Mouse (Mus musculus) liver, embryonic 15.5 days (tissue): ENCODE data around the gene Pih1d1. TPM values are rescaled to one million over a fixed set of nuclear protein-coding genes. Genes with fewer than 3 reads are reported as not detected.

Source experiments
- ATAC-seq: fragments of 200-750 bp; cut with Nextera tagmentation; 2 replicates; pipeline ENCODE4 v1.8.0; 2017; ENCODE audit warnings: moderate number of reproducible peaks, mild to moderate bottlenecking, moderate library complexity; ENCODE audit not compliant: insufficient read depth
- H3K27ac ChIP-seq: fragments of 300-500 bp; sonication (generic); replicated peaks from 2 replicates; pipeline ENCODE4 v1.5.1; 2015; ENCODE audit warnings: mild to moderate bottlenecking, inconsistent platforms
- H3K27me3 ChIP-seq: fragments of 300-500 bp; sonication (generic); 2 replicates; pipeline ENCODE4 v1.6.1; 2015; ENCODE audit warnings: mild to moderate bottlenecking, inconsistent platforms
- H3K36me3 ChIP-seq: fragments of 300-500 bp; sonication (generic); replicated peaks from 2 replicates; pipeline ENCODE4 v1.6.1; 2015; ENCODE audit warnings: moderate library complexity, mild to moderate bottlenecking, inconsistent platforms
- H3K4me1 ChIP-seq: fragments of 300-500 bp; sonication (generic); replicated peaks from 2 replicates; pipeline ENCODE4 v1.6.1; 2015; ENCODE audit warnings: inconsistent platforms
- H3K4me2 ChIP-seq: fragments of 300-500 bp; sonication (generic); 2 replicates; pipeline ENCODE4 v1.6.1; 2015; ENCODE audit warnings: moderate library complexity, mild to moderate bottlenecking, inconsistent platforms
- H3K4me3 ChIP-seq: fragments of 300-500 bp; sonication (generic); replicated peaks from 2 replicates; pipeline ENCODE4 v1.5.1; 2015; ENCODE audit warnings: mild to moderate bottlenecking, inconsistent platforms
- H3K9ac ChIP-seq: fragments of 300-500 bp; sonication (generic); 2 replicates; pipeline ENCODE4 v1.6.1; 2015; ENCODE audit warnings: moderate library complexity, mild to moderate bottlenecking, inconsistent platforms
- H3K9me3 ChIP-seq: fragments of 300-500 bp; sonication (generic); replicated peaks from 2 replicates; pipeline ENCODE4 v1.6.1; 2016; ENCODE audit warnings: inconsistent platforms
- WGBS: fragments of 180-500 bp; shearing (Covaris S2); methylation state at CpG from one replicate; pipeline ENCODE4 v1.1.7; 2015; ENCODE audit warnings: mixed read lengths; ENCODE audit not compliant: insufficient replicate concordance; 5-methylcytosine and 5-hydroxymethylcytosine counted together
- microRNA counts: library from miRNA; unstranded; fragments of <30 nt; microRNA quantifications from one replicate; lab custom pipeline; 2016
- microRNA-seq: library from miRNA; unstranded; fragments of <30 nt; microRNA quantifications from one replicate; pipeline ENCODE4, GENCODE M21; 2016
- polyA plus RNA-seq: library from polyadenylated mRNA; unstranded; fragments of >200 nt; fragmentation: Nextera tagmentation; extraction: Ambion mirVana; gene quantifications from 2 replicates; pipeline ENCODE4 v1.2.1, GENCODE M21; 2015

The Pih1d1 gene
- polyA plus RNA-seq, 1 experiment from 2014 or later, result 42.2 TPM

DNA sequence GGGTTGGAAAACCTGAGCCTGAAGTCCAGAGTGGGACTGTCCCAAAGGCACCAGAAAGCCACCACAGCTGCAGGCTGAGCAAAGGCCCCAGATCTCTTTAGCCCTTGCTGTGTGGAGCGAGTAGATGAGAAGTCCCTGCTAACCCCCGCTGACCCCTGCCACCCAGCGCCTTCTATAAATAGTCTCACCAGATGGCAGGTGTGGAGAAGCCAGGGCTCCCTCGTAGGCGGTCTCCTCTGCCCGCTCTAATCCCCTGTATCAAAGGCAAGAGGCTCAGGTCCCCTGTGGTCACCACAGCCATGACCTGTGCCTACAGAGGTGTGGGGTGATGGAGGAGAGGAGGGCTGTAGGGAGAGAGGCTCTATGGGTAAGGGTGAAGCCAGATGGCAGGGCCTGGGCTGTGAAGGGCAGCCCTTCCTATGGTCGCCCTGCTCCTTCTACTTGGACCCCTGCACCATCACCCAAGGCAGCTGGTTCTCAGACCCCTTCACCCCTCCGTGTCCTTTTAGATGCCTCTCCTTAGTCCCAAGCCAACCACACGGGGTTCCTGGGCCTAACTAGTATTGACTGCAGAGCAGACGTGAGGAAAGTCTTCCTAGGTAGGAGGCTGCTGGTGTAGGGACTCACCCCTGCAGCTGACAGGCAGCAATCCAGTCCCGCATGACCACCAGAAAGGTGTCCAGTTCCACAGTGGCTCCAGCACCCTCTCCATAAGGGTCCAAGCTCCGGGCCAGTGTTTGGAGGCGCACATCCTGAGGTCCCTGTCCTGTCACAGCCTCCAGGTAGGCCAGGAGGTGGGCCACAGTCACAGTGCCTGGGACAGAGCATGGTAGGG is 41.5 kb downstream of the Pih1d1 start:
- ATAC-seq, result no peak
- Histone ChIP-seq H3K27ac (no peak overlapping the region), H3K4me2 (no peak overlapping the region), H3K4me3 (no peak overlapping the region), H3K27me3 (peaks cover 69% of the 10 kb centered on the region), H3K9me3 (no peaks in the 10 kb centered on the region), H3K9ac (no peak overlapping the region), H3K36me3 (no peaks in the 10 kb centered on the region), H3K4me1 (no peaks in the 10 kb centered on the region)
- 52% methylated on average over 13 of the region's 13 CpGs for WGBS

DNA sequence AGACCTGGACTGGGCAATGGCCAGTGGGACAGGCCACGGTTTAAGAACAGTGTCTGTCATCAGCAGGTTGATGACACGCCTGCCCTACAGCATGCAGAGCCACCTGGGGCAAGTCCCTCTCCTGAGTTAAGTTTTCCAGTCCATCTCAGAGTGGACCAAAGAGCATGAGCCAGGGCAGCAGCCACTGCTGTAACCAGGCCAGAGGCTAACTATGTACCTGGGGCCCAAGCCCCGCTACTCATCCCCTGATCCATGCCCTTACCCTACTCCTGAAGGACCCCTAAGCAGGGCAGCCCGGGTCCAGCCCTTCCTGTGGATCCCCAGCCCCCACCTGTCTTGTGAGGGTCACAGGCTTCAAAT is 42.1 kb downstream of the Pih1d1 start:
- ATAC-seq, result no peak
- no peaks in the 10 kb centered on the region for H3K9me3 ChIP-seq
- H3K4me1 ChIP-seq, result no peaks in the 10 kb centered on the region
- H3K9ac ChIP-seq, result no peak overlapping the region
- H3K36me3 ChIP-seq, result no peaks in the 10 kb centered on the region
- no peak overlapping the region for H3K4me3 ChIP-seq
- peaks cover 64% of the 10 kb centered on the region for H3K27me3 ChIP-seq
- H3K27ac ChIP-seq, result no peak overlapping the region
- WGBS, result 58% methylated on average over 4 of the region's 4 CpGs
- no peak overlapping the region for H3K4me2 ChIP-seq

GRCm38 (mm10) chr7:45196994-45197393 is 42.9 kb downstream of the Pih1d1 start:
- Histone ChIP-seq H3K36me3 (no peaks in the 10 kb centered on the region), H3K4me1 (no peaks in the 10 kb centered on the region), H3K4me3 (no peak overlapping the region), H3K27me3 (peaks cover 56% of the 10 kb centered on the region), H3K4me2 (no peak overlapping the region), H3K9ac (no peak overlapping the region), H3K9me3 (no peaks in the 10 kb centered on the region), H3K27ac (no peak overlapping the region)
- 41% methylated on average over 5 of the region's 5 CpGs for WGBS
- no peak for ATAC-seq

- H3K36me3 ChIP-seq, result no peaks in the 10 kb centered on the region
- H3K9ac ChIP-seq, result no peak overlapping the region
- no peaks in the 10 kb centered on the region for H3K4me1 ChIP-seq
- no peak for ATAC-seq
- H3K27me3 ChIP-seq, result peaks cover 50% of the 10 kb centered on the region
- H3K4me2 ChIP-seq, result no peak overlapping the region
- WGBS, result 8% methylated on average over 5 of the region's 5 CpGs
- H3K27ac ChIP-seq, result no peak overlapping the region
- H3K9me3 ChIP-seq, result no peaks in the 10 kb centered on the region
- H3K4me3 ChIP-seq, result no peak overlapping the region
Measured at GRCm38 (mm10) chr7:45198435-45198834, 44.3 kb downstream of the Pih1d1 start.

DNA sequence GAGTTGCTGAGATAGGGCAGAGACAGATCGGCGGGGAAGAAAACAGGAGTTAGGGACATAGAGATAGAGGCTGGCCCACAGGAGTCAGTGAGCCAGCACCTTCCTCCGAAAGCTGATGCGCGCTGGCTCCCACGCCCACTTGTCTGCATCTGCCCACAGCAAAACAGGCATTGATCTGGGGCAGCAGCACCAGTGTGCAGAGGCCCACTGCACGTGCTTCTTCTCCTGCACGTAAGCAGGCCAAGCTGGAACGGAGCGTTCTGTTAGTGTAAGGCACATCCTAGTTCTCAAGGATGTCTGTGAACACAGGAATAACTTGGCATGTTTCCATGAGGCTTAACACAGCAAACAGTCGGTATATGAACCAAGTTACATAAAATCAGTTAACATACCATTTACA is 44.9 kb downstream of the Pih1d1 start:
- Histone ChIP-seq H3K27ac (no peak overlapping the region), H3K9me3 (no peaks in the 10 kb centered on the region), H3K27me3 (peaks cover 45% of the 10 kb centered on the region), H3K9ac (no peak overlapping the region), H3K36me3 (no peaks in the 10 kb centered on the region), H3K4me3 (no peak overlapping the region), H3K4me2 (no peak overlapping the region), H3K4me1 (no peaks in the 10 kb centered on the region)
- ATAC-seq, result no peak
- 68% methylated on average over 11 of the region's 11 CpGs for WGBS

DNA sequence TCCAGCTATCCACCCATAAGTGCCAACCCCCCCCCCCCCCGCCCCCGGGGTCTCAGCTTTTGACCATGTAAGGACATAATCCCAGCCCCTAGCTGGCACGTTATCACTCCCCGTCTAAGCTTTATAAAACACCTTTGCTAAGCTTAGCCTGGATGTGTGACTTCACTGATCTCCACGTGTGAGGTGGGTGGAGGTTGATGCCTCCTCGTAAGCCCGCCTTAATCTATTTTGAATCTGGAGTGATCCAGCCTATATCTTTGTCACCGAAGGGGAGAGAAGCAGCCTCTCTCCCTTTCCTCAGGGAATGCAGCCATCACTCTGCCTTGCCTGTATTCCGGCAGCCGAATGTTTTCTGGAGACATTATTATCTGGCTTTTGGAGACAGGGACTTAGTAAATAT is 48.6 kb downstream of the Pih1d1 start:
- Histone ChIP-seq H3K4me1 (peaks cover 13% of the 10 kb centered on the region), H3K27ac (no peak overlapping the region), H3K4me2 (no peak overlapping the region), H3K27me3 (peaks cover 21% of the 10 kb centered on the region), H3K36me3 (no peaks in the 10 kb centered on the region), H3K9me3 (no peaks in the 10 kb centered on the region), H3K4me3 (no peak overlapping the region), H3K9ac (no peak overlapping the region)
- no peak for ATAC-seq
- WGBS, result 51% methylated on average over 10 of the region's 10 CpGs

DNA sequence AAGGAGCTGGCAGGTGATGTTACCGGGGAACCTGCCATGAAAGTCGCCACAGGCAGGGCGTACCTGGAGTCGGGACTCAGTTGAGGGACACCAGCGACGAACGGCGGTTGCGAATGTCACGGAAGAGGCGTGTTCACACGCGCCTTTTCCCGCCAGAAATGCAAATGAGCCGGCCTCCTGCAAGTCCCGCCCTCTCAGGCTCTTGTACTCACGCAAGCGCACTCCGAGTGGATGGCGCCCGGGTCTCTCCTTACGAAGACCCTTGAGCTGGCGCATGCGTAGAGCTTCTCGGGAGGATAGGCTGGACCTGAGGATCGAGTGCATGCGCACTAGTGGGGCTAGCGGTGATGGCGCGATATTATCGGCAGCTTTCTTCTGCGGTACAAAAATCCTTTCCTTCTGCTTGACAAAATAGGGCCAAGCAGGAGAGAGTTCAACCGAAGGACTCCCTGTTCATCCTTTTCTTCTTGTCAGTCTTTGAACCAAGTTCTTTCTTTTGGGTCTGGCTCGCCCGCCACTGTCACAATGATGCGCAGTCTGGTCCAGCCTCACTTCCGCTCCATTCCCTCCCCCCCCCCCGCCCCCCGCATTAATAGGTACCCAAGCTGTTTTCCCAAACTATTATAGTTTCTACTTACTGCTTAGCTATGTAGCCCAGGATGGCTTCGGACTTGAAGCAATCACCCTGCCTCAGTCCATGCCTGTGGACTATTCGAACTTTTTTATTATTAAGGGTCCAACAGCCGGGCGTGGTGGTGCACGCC is 50.5 kb downstream of the Pih1d1 start, which contains the start of gene Ccdc155:
Gene Ccdc155, minus strand, starts transcription at position 513 of the 764 bp plus-strand sequence.
- no peaks in the 10 kb centered on the region for H3K9me3 ChIP-seq

DNA sequence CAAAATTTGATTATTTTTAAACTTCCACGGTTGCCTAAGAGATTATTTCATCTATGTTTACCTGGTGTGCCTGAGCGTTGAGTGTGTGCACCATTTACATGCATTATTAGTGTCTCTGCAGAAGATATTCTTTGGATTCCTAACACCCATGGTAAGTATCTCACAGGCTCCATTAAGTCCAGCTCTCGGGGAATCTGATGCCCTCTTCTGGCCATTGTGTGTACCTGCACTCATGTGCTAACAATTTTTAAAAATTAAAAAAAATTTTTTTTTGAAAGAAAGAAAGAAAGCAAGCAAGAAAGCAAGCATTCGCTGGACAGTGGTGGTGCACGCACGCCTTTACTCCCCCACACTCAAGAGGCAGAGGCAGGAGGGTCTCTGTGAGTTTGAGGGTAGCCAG is 54.2 kb downstream of the Pih1d1 start:
- no peak overlapping the region for H3K4me2 ChIP-seq
- H3K9me3 ChIP-seq, result no peaks in the 10 kb centered on the region
- H3K27ac ChIP-seq, result no peak overlapping the region
- ATAC-seq, result no peak
- H3K36me3 ChIP-seq, result no peaks in the 10 kb centered on the region
- H3K4me1 ChIP-seq, result peaks cover 33% of the 10 kb centered on the region
- H3K9ac ChIP-seq, result no peak overlapping the region
- peaks cover 26% of the 10 kb centered on the region for H3K27me3 ChIP-seq
- H3K4me3 ChIP-seq, result no peak overlapping the region
- 62% methylated on average over 6 of the region's 6 CpGs for WGBS

More for the DNA sequence above, 50.5 kb downstream of the Pih1d1 start, which contains the start of gene Ccdc155:
- ATAC-seq, result peak; percentile 84
- Histone ChIP-seq H3K4me1 (peaks cover 13% of the 10 kb centered on the region), H3K4me3 (peak within 1 kb of the TSS; percentile 55), H3K9ac (0 out of 2 replicates have a peak within 1 kb of the TSS, but pooled peaks have one; percentile 21), H3K27ac (no peak within 1 kb of the TSS), H3K27me3 (peaks cover 12% of the 10 kb centered on the region), H3K4me2 (peak within 1 kb of the TSS; percentile 80), H3K36me3 (no peaks in the 10 kb centered on the region)
- WGBS, result 5% methylated on average over 44 of the region's 44 CpGs

MicroRNAs encoded within 50 kb of the gene (microRNA counts, 519-probe panel; counts per million panel counts)
- 2,730 counts per million, percentile 53 among the panel's probes with 10 or more counts for microRNA mmu-miR-150 (lab: Ali Mortazavi, UCI)

Small RNA genes within 50 kb of the gene (microRNA-seq; reads per million reads assigned to microRNA genes)
- gene Mir150, result 27.1 reads per million, percentile 40 among the genes with 10 or more reads in this experiment
- gene Mir5121, result 56.3 reads per million, percentile 47 among the genes with 10 or more reads in this experiment
- gene Mir7055, result not detected

Other genes starting within 250 kb of the Pih1d1 start
- 69.1 and 70.9 TPM in 2 replicates for gene Ap2a1, start 224.8 kb upstream of the Pih1d1 start, polyA plus RNA-seq
- 0.08 TPM in 1 of 2 replicates, not detected in the other for gene Tsks, start 211.1 kb upstream of the Pih1d1 start, polyA plus RNA-seq
- 1.5 and 1.6 TPM in 2 replicates for gene Cpt1c, start 179.5 kb upstream of the Pih1d1 start, polyA plus RNA-seq
- gene Prmt1, start 167.7 kb upstream of the Pih1d1 start, polyA plus RNA-seq, result 111 and 114 TPM in 2 replicates
- 39.4 and 47.2 TPM in 2 replicates for gene Irf3, start 156.7 kb upstream of the Pih1d1 start, polyA plus RNA-seq
- 12.3 and 13.7 TPM in 2 replicates for gene Bcl2l12, start 155.6 kb upstream of the Pih1d1 start, polyA plus RNA-seq
- 10.4 and 11.9 TPM in 2 replicates for gene Scaf1, start 137.9 kb upstream of the Pih1d1 start, polyA plus RNA-seq
- gene Rras, start 136.3 kb upstream of the Pih1d1 start, polyA plus RNA-seq, result 20.8 and 23.6 TPM in 2 replicates
- gene Prr12, start 101.4 kb upstream of the Pih1d1 start, polyA plus RNA-seq, result 2.1 and 2.3 TPM in 2 replicates
- gene Nosip, start 91.9 kb upstream of the Pih1d1 start, polyA plus RNA-seq, result 25.9 and 27.4 TPM in 2 replicates
- gene Prrg2, start 91.6 kb upstream of the Pih1d1 start, polyA plus RNA-seq, result 8.5 and 9.0 TPM in 2 replicates
- 26.3 and 26.6 TPM in 2 replicates for gene Rcn3, start 62.1 kb upstream of the Pih1d1 start, polyA plus RNA-seq
- 43.6 and 51.2 TPM in 2 replicates for gene Fcgrt, start 50.5 kb upstream of the Pih1d1 start, polyA plus RNA-seq
- 673 and 768 TPM in 2 replicates for gene Rps11, start 29.9 kb upstream of the Pih1d1 start, polyA plus RNA-seq
- gene Rpl13a, start 25.5 kb upstream of the Pih1d1 start, polyA plus RNA-seq, result 534 and 633 TPM in 2 replicates
- gene Gm45713, start 18.1 kb upstream of the Pih1d1 start, polyA plus RNA-seq, result 0.10 TPM in 1 of 2 replicates, not detected in the other
- 3.4 and 3.7 TPM in 2 replicates for gene Flt3l, start 17.9 kb upstream of the Pih1d1 start, polyA plus RNA-seq
- gene Aldh16a1, start 281 bp downstream of the Pih1d1 start, polyA plus RNA-seq, result 31.4 and 32.6 TPM in 2 replicates
- gene Slc17a7, start 9.6 kb downstream of the Pih1d1 start, polyA plus RNA-seq, result not detected in 2 replicates
- gene Gfy, start 25.3 kb downstream of the Pih1d1 start, polyA plus RNA-seq, result not detected in 2 replicates
- not detected in 2 replicates for gene Pth2, start 26.7 kb downstream of the Pih1d1 start, polyA plus RNA-seq
- gene Ccdc155, start 50.6 kb downstream of the Pih1d1 start, polyA plus RNA-seq, result 0.07 and 0.13 TPM in 2 replicates
- 2.0 and 2.4 TPM in 2 replicates for gene Dkkl1, start 57.8 kb downstream of the Pih1d1 start, polyA plus RNA-seq
- 6.6 and 7.0 TPM in 2 replicates for gene Tead2, start 61.5 kb downstream of the Pih1d1 start, polyA plus RNA-seq
- 15.1 and 16.7 TPM in 2 replicates for gene Cd37, start 84.8 kb downstream of the Pih1d1 start, polyA plus RNA-seq
- not detected in 2 replicates for gene Slc6a16, start 86.8 kb downstream of the Pih1d1 start, polyA plus RNA-seq
- gene Slc6a21, start 123.2 kb downstream of the Pih1d1 start, polyA plus RNA-seq, result not detected in 2 replicates
- 1.3 and 1.5 TPM in 2 replicates for gene Trpm4, start 179.5 kb downstream of the Pih1d1 start, polyA plus RNA-seq
- 0.31 and 0.54 TPM in 2 replicates for gene Hrc, start 181.0 kb downstream of the Pih1d1 start, polyA plus RNA-seq
- 0.09 and 0.14 TPM in 2 replicates for gene Ppfia3, start 212.7 kb downstream of the Pih1d1 start, polyA plus RNA-seq
- not detected in 2 replicates for gene Lin7b, start 216.3 kb downstream of the Pih1d1 start, polyA plus RNA-seq
- gene Snrnp70, start 241.4 kb downstream of the Pih1d1 start, polyA plus RNA-seq, result 77.8 and 86.3 TPM in 2 replicates